Mouse (Mus musculus): ENCODE data around the gene Rlim. TPM values are rescaled to one million over a fixed set of nuclear protein-coding genes. Genes with fewer than 3 reads are reported as not detected.

Rlim gene
- total RNA-seq, 2 experiments from 2014 or later, result 49.3 to 54.0 TPM

Other genes with a start within 250 kb of the Rlim start
- gene Slc16a2, start 159.3 kb downstream of the Rlim start, total RNA-seq (2021), result 10 to 100 TPM; 41.8 to 56.6 TPM
- 10 to 100 TPM in 1 of 2 experiments, 1 to 10 TPM in 1; 7.9 to 11.8 TPM for gene Nexmif, start 219.9 kb upstream of the Rlim start, total RNA-seq (2021)

All from adrenal gland, postnatal 10 days (tissue).